Comparison of ENCODE assay signal across 17 mouse cellular contexts in the genomic region with DNA sequence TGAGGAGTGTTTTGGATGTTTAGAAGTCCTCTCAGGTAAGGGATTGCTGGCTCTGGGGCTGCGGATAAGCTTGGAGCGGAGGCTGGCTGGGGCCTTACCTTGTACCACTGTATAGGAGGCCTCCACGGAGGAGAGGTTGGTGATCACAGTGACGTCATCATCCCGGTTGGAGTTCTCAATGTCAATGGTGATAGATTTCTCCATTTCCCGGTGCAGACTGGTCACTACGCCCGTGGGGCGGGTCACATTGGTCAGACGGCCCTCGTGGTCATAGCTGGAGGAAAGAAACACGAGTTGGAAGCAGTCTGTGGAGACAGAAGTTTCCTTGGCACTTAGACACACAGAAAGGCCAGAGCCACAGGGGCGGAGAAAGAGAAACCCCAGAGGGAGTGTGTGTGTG.
"Had no signal": no experiment of that assay in that cellular context is flagged by ENCODE, and none has a peak within 500 bp of the region (broad histone marks: within the 10 kb centered on the region; RNA-seq: fewer than 3 reads in every experiment).

No protein-coding gene starts in this region.

- H3K27ac ChIP-seq: lung, embryonic 15.5 days; macrophage; midbrain, embryonic 15.5 days; neural tube, embryonic 12.5 days; stomach, embryonic 15.5 days; stomach, postnatal 0 days had no signal

- DNase-seq: liver, postnatal 0 days; lung, adult 2 months; lung, postnatal 14 days; lung, postnatal 36 days; right cerebral cortex, postnatal 14 days; thymus, adult 2 months; thymus, postnatal 25 days; thymus, postnatal 4 days had no signal

- H3K27me3 ChIP-seq: megakaryocyte, embryonic 14.5 days; midbrain, embryonic 15.5 days; stomach, embryonic 15.5 days had no signal

- H3K9me3 ChIP-seq: lung, embryonic 15.5 days; megakaryocyte, embryonic 14.5 days; midbrain, embryonic 13.5 days; midbrain, embryonic 15.5 days; neural tube, embryonic 12.5 days; stomach, embryonic 15.5 days had no signal

- H3K4me3 ChIP-seq: lung, embryonic 15.5 days; megakaryocyte, embryonic 14.5 days; midbrain, embryonic 13.5 days; midbrain, embryonic 15.5 days; neural tube, embryonic 12.5 days; stomach, embryonic 15.5 days had no signal

- H3K9ac ChIP-seq: liver, postnatal 0 days; lung, embryonic 15.5 days; midbrain, embryonic 13.5 days; midbrain, embryonic 15.5 days; neural tube, embryonic 12.5 days; stomach, embryonic 15.5 days had no signal

- H3K36me3 ChIP-seq: lung, embryonic 15.5 days; neural tube, embryonic 12.5 days; stomach, embryonic 15.5 days had no signal

- H3K4me2 ChIP-seq: lung, embryonic 15.5 days; midbrain, embryonic 13.5 days; midbrain, embryonic 15.5 days; neural tube, embryonic 12.5 days; stomach, embryonic 15.5 days had no signal

- ATAC-seq: lung, postnatal 0 days; midbrain, embryonic 13.5 days; midbrain, embryonic 15.5 days had no signal
